Mouse (Mus musculus): ENCODE data around the gene Mb21d2.

Mb21d2 gene

DNA sequence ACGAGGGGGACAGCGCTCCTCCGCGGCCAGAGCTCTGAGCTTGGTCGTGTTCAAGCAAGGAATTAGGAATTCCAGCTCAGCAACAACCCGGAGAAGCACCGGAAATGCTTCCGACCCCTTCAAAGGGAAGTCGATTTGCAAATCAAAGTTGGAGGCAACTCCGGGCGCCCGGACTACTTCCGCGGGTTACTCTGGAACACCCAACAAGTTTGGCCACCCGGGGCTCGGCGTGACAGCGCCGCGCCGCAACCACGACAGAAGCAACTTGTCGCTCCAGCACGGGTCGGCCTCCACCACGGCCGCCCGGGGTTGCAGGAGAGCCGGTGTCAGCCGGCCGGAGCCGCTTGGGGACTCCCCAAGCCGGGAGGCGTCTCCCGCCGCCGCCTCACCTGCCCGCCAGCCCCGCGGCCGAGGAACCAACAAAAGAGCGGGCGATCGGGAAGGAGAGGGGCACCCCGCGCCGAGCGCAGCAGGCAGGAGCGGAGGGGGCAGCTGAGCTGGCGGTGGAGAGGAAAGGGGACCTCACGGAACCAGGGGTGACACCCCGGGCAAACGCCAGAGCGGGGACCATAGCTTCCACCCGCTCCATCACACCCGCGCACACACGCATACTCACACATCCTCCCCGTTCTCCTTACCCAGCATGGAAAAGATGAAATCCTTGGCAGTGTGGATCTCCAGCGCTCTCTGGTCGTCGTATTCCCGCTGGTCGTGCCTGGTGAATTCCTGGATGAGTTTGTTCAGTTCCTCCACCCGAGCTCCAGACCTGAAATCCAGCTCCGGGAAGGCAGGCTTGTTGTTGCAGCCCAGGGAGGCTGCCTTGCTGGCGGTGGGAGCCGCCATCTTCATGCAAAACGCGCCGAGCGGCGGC is at the start of gene Mb21d2:
Gene Mb21d2, minus strand, starts transcription at position 859 of the 871 bp plus-strand sequence.
- in situ Hi-C loops (cut with MboI) = no loop called here

DNA sequence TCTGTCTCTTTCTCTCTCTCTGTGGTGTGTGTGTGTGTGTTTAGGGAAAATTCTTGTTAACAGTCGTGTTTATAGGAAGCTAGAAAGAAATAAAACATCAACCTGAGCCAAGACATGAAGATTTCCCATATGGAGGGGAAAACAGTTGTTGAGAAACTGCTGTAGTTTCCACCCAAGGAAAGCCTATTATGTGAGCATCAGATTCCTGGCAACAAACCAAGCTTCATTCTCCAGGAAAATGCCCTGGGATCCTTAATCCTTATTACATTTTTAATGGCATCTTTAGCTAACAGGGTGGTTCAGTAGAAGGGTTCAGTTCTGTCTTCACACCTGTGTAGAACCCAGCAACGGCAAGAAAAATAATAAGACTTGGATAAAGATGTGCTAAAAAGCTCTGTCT is 36.8 kb upstream of the Mb21d2 start:
- in situ Hi-C loops (cut with MboI) = no loop called here

GRCm38 (mm10) chr16:28964048-28964447 is 34.6 kb upstream of the Mb21d2 start:
- in situ Hi-C loops (cut with MboI) = no loop called here

GRCm38 (mm10) chr16:28962987-28963386 is 33.5 kb upstream of the Mb21d2 start:
- in situ Hi-C loops (cut with MboI) = no loop called here

DNA sequence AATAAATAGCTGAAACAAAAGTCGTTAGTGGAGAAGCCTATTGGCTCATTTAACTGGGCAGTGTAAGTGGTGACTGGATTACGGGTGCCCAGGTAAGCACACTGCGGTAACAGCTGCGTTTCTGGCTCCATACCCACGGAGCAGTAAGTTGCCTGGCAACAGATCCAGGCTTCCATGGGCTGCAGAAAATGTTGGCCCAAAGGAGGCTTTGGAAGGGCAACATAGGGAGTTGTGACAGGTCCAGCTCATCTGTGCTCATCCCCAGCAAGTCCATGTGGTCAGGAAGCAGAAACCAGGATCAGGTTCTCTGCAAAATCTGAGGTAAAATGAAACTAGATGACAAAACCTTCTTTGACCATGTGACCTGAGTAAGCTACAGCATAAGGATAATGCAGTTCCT is 20.3 kb upstream of the Mb21d2 start:
- in situ Hi-C loops (cut with MboI) = no loop called here

GRCm38 (mm10) chr16:28943254-28943653 is 13.8 kb upstream of the Mb21d2 start:
- in situ Hi-C loops (cut with MboI) = no loop called here

DNA sequence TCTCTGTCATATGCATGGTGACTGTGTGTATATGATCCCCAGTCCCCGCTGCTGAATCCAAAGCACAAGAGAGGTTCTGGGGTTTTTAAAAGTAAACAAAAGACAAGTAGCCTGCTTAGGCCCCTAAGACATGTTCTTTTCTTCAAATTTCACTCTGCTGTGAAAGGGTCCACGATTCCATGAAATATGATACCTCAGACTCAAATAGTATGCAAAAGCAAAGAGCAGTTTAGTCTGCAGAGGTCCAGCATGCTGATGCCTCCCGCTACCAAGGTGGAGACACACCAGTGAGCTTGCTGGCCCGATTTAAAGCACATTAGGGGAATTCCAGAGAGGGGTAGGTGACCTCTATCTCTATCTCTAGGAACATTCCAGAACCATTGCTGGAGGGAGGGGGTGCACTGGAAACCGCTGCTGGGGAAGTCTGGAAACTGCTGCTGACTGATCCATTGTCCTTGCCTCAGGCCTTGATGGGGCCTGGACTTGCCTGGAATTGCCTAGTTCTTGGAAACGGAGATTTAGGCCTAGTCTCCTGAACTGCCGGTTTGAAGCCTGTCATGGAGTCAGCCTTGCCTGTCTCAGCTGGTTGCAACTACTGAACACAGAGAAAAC is 6.8 kb upstream of the Mb21d2 start:
- in situ Hi-C loops (cut with MboI) = no loop called here

GRCm38 (mm10) chr16:28935701-28936100 is 6.2 kb upstream of the Mb21d2 start:
- in situ Hi-C loops (cut with MboI) = no loop called here

DNA sequence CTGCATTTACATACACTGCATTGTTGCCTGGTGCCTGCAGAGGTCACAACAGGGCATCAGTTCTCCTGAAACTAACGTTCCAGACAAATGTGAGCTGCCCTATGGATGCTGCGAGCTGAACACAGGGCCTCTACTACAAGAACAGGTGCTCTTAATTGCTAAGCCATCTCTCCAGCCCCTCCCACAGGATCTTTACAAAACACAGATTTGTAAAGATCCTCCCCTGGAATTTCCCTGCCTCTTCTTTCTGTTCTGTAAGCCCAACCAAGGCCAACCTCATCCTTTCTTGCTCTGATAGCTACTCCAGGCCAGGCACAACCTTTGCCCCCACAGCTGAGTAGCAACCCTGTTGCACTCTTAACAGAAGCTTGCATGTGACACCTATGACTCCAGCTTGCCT is 1.7 kb upstream of the Mb21d2 start:
- in situ Hi-C loops (cut with MboI) = no loop called here

DNA sequence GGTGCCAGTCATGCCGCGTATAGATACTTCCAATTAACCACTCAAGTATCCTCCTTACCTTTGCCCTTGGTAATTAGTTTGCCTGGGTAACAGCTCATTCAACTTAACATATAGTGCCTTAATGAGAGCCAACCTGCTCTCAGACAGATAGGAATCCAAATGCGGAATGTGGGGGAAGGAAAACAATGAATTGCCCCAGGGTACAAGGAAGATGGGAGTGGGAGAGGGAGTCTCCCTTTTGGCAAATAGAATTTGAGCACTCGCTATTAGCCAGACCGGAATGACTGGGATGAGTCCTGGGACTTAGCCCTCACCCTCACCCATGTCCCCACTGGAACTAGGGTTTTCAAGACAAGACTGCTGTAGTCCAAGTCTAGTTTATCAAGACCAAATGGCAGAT is 953 bp upstream of the Mb21d2 start:
- in situ Hi-C loops (cut with MboI) = no loop called here

GRCm38 (mm10) chr16:28929686-28930291 is 316 bp upstream of the Mb21d2 start:
- in situ Hi-C loops (cut with MboI) = no loop called here

DNA sequence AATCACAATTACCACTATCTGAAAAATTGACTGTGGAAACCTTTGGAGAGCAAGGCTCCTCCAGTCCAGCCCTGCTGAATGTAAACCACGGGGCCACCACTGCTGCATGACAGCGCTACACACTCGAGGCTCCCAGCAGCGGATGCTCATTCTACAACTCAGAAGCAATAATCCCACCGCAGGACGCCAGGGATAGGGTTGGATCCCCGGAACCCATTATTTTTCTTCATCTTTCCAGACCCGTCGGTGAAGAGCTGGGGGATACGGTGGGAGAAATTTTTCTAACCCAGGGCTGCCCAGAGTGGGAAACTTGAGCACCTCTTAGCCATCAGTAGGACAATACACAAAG is 1.0 kb downstream of the Mb21d2 start:
- in situ Hi-C loops (cut with MboI) = no loop called here

GRCm38 (mm10) chr16:28927381-28927780 is 2.1 kb downstream of the Mb21d2 start:
- in situ Hi-C loops (cut with MboI) = no loop called here

DNA sequence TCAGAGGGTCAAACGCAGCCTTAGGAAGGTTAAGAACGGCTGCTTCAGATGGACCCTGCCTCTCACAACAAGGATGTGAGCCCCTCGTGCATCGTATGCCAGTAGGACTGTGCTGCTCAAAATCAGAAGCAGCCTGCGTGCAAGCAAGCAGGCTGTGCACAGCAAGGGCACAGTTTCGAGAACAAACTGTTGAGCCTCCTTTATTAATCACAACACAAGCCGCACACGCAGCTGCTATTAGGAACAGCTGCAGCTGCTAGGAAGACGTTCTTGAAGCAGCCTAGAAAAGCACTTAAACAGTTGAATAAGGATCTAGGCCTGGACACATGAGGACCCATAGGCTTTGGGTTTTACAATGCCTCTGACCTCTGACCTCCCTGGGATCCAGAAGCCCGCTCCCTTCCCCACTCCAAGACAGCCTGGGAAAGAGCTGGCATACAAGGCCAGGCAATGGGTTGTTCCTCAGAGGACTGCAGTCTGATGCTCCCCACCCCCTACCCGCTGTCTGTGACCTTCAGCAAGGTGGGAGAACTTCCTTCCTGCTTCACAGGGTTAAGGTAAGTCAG is 10.1 kb downstream of the Mb21d2 start:
- in situ Hi-C loops (cut with MboI) = no loop called here

GRCm38 (mm10) chr16:28915362-28915761 is 14.1 kb downstream of the Mb21d2 start:
- in situ Hi-C loops (cut with MboI) = no loop called here

DNA sequence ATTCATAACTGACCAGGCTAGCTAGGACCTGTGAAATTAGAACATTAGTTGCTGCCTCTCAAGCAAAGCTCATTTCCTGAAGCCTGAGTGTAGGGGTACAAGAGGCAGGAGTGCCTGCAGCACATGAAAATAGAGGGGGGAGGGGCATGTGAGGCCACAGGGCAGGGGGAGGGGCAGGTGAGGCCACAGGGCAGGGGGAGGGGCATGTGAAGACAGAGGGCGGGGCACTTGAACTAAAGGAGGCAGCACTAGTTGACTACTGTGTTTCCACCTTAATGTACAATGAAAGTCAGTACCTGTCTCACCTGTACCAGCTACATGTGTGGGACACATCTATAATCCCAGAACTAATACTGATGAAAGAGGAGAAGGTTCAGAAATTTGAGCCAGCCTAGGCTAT is 14.8 kb downstream of the Mb21d2 start:
- in situ Hi-C loops (cut with MboI) = no loop called here

- in situ Hi-C loops (cut with MboI) = no loop called here
Observed at GRCm38 (mm10) chr16:28911414-28912050, 17.9 kb downstream of the Mb21d2 start.

- in situ Hi-C loops (cut with MboI) = no loop called here
Observed at GRCm38 (mm10) chr16:28906370-28907275, 22.9 kb downstream of the Mb21d2 start.

GRCm38 (mm10) chr16:28905567-28906289 is 23.7 kb downstream of the Mb21d2 start:
- in situ Hi-C loops (cut with MboI) = no loop called here
